Mouse (Mus musculus): ENCODE data around the gene Tmem220. TPM values are rescaled to one million over a fixed set of nuclear protein-coding genes. Genes with fewer than 3 reads are reported as not detected.

Gene Tmem220
- 1.1 and 1.2 TPM in 2 replicates for polyA plus RNA-seq (2014; fragmentation: Nextera tagmentation; extraction: Ambion mirVana)

DNA sequence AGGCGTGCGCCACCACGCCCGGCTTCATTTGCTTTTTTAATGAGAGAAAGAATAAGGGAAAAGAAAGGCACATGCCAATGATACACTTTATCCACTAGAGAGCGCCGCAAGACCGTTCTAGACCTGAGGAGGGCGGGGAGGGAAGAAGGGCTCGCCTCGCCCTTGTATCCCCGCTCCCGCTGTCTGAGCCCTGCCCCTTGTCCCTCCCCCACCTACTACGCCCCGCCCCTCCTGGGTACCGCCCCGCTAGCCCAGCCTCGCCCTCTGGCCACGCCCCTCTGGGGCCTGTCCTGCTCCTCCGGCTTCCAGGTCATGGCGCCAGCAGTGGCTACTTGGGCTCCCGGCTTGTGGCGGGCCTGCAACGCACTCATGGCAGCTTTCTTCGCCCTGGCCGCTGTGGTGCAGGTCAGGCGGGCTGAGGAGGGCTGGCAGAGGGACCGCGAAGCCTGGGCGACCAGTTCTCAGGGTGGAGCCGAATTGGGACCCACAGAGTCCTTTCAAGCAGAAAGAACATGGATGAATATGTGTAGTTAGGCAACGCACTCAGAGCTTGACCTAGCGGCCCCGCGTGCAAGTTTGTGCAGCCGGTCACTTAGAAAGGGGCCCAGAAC, at the start of gene Tmem220:
Tmem220 (plus strand) TSS at position 288 of the 611 bp plus-strand sequence.
- peak within 1 kb of the TSS; percentile 42 for H3K4me3 ChIP-seq (ENCODE audit: low read depth, low read length)
- peak; percentile 96 for ATAC-seq (replicated peaks; ENCODE audit: low FRiP score, low TSS enrichment, low read depth)
- H3K9ac ChIP-seq (ENCODE audit: low read length), result peak within 1 kb of the TSS; percentile 47
- peaks cover 8% of the 10 kb centered on the region; the same call in 1 of the 2 replicates for H3K4me1 ChIP-seq (replicated peaks; ENCODE audit: control insufficient read depth, insufficient read depth, low read length)
- no peaks in the 10 kb centered on the region for H3K27me3 ChIP-seq (replicated peaks; ENCODE audit: control insufficient read depth, insufficient read depth, low read length)
- H3K9me3 ChIP-seq (ENCODE audit: control insufficient read depth, low read length), result no peaks in the 10 kb centered on the region
- H3K36me3 ChIP-seq (ENCODE audit: control insufficient read depth, insufficient read depth, low read length), result no peaks in the 10 kb centered on the region
- no peak within 1 kb of the TSS for H3K27ac ChIP-seq (ENCODE audit: low read depth)
- under 1% methylated on average over 35 of the region's 35 CpGs for WGBS
- H3K4me2 ChIP-seq (ENCODE audit: low read length), result peak within 1 kb of the TSS; percentile 68
- DNase-seq (ENCODE audit: low spot score), result peak; percentile 96

DNA sequence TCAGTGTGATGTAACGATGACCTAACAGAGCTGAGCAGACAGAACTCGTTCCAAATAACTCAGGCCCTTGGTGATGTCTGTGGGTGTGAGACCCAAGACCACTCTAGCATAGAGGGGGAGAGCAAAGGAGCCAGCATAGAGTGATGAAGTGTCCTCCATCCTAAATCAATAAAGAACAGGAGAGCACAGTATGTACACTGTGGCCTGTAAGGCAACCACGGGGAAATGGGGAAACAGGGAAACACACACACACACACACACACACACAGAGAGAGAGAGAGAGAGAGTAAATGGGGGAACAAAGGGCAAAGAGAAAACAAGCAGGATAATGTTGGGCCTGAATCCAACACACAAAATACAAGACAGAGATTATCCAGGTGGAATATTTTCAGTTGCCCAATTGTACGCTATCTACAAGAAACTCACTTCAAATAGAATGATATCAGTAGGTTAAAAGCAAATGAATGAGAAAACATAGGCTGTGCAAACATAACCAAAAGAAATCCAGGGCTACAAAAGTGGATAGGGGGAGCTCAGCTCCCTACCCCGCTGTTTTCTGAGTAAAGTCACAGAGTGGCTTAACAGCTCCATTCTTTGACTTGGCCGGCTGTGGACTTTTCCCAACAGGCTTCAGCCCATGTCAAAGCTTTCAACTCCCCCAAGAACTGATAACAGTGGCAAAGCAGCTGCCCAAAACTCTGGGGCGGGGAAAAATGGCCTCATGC, 49.2 kb upstream of the Tmem220 start:
- Histone ChIP-seq H3K4me2 (ENCODE audit: low read length) (no peak overlapping the region), H3K4me3 (ENCODE audit: low read depth, low read length) (no peak overlapping the region), H3K27me3 (replicated peaks; ENCODE audit: control insufficient read depth, insufficient read depth, low read length) (no peaks in the 10 kb centered on the region), H3K36me3 (ENCODE audit: control insufficient read depth, insufficient read depth, low read length) (no peaks in the 10 kb centered on the region), H3K9ac (ENCODE audit: low read length) (no peak overlapping the region), H3K9me3 (ENCODE audit: control insufficient read depth, low read length) (peaks cover 10% of the 10 kb centered on the region; the same call in 1 of the 2 replicates), H3K27ac (ENCODE audit: low read depth) (no peak overlapping the region), H3K4me1 (replicated peaks; ENCODE audit: control insufficient read depth, insufficient read depth, low read length) (no peaks in the 10 kb centered on the region)
- 88% methylated on average over 7 of the region's 7 CpGs for WGBS
- DNase-seq (ENCODE audit: low spot score) (no peak), ATAC-seq (replicated peaks; ENCODE audit: low FRiP score, low TSS enrichment, low read depth) (no peak)

DNA sequence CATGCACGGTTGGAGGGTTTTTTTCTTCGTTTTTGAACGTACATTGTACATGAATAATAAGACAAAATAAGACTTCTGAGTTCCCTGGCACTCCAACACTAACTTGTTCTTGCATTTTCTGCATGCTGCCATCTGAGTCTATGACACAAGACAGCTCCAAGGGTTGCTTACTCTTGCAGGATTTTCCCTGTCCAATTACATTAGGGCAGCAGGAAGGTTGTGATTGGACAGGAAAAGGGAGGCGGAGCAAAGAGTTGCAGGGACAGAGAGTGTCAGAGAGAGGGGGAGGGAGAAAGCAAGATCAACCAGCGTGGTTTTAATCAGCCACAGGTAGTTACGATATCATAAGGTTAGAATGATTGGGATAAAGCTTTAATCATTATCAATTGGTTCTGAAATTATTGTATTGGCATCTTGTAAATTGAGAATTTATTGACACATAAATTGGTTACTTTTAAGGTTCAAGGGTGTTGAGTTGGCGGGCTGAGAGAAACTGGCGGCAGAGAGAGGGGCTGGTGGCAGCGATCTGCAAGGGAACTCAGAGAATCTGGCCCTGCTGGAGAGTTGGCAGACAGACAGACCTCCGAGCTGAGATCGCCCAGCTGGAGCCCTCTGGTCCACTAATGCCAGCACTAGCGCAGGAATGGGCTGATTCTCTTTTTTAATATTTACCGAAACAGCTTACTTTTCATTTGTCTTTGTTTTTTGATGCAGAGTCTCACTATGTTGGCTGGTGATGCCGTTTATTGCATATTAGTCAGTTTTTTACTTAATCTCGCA, 43.4 kb upstream of the Tmem220 start:
- Histone ChIP-seq H3K4me1 (replicated peaks; ENCODE audit: control insufficient read depth, insufficient read depth, low read length) (peaks cover 27% of the 10 kb centered on the region), H3K9ac (ENCODE audit: low read length) (no peak overlapping the region), H3K4me2 (ENCODE audit: low read length) (no peak overlapping the region), H3K27ac (ENCODE audit: low read depth) (no peak overlapping the region), H3K4me3 (ENCODE audit: low read depth, low read length) (no peak overlapping the region), H3K36me3 (ENCODE audit: control insufficient read depth, insufficient read depth, low read length) (no peaks in the 10 kb centered on the region), H3K27me3 (replicated peaks; ENCODE audit: control insufficient read depth, insufficient read depth, low read length) (no peaks in the 10 kb centered on the region), H3K9me3 (ENCODE audit: control insufficient read depth, low read length) (no peaks in the 10 kb centered on the region)
- WGBS, result 77% methylated on average over 15 of the region's 15 CpGs
- no peak for ATAC-seq (replicated peaks; ENCODE audit: low FRiP score, low TSS enrichment, low read depth)
- DNase-seq (ENCODE audit: low spot score), result no peak

DNA sequence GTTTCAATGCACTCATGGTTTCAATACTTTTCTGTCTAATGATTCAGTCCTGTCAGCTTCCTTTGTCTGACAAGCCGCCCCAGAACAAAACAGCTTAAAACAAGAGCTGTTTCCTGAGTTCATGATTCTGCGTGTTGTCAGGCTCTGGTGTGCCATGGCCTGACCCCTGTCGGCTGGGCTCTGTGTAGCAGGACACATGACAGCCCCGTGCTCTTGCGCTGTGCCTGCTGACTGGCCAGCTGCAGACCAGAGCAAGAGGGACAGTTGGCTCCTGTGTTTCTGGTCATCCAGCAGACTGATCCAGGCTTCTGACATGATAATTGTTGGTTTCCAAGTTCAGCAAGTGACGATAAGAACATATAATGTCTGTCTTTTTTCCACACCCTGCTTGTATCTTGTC, 42.2 kb upstream of the Tmem220 start:
- Histone ChIP-seq H3K9ac (ENCODE audit: low read length) (no peak overlapping the region), H3K9me3 (ENCODE audit: control insufficient read depth, low read length) (no peaks in the 10 kb centered on the region), H3K4me1 (replicated peaks; ENCODE audit: control insufficient read depth, insufficient read depth, low read length) (peaks cover 27% of the 10 kb centered on the region), H3K4me2 (ENCODE audit: low read length) (no peak overlapping the region), H3K36me3 (ENCODE audit: control insufficient read depth, insufficient read depth, low read length) (no peaks in the 10 kb centered on the region), H3K27me3 (replicated peaks; ENCODE audit: control insufficient read depth, insufficient read depth, low read length) (no peaks in the 10 kb centered on the region), H3K27ac (ENCODE audit: low read depth) (peak overlapping the region; percentile 60), H3K4me3 (ENCODE audit: low read depth, low read length) (no peak overlapping the region)
- WGBS, result 22% methylated on average over 6 of the region's 6 CpGs
- DNase-seq (ENCODE audit: low spot score) (peak; percentile 58), ATAC-seq (replicated peaks; ENCODE audit: low FRiP score, low TSS enrichment, low read depth) (no peak)

DNA sequence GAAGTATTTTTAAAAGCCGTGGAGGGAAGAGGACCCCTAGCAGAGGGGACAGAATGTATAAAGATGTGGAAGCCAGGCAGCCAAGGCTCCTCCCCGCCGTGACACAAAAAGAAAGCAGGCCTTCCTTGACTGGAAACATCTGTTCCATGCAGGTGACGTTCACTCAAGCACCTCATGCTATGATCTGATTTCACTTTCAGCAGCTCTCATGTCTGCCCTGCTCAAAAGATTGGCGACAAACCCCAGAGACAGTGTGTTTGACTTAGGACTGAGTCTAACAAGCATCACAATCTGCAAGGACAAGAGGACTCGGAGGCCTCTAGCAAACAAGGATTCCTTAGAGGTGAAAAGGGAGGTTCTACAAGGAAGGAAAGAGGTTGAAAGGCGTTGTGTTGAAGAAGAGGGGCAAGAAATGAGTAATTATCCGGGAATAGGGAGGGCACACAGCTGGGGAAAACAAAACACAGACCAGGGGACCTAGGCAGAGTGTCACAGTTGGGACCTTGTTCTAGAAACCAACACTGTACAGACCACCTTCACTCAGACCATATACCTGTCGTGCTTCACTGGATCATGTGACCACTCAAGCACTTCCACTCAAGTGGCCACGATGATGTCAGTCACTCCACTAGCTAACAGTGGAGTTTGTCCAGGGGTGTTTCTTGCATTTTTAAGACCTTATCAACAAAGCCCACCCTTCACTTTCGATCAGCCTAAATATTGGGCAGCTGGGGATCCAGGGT, 41.4 kb upstream of the Tmem220 start:
- 34% methylated on average over 11 of the region's 11 CpGs for WGBS
- H3K9ac ChIP-seq (ENCODE audit: low read length), result no peak overlapping the region
- ATAC-seq (replicated peaks; ENCODE audit: low FRiP score, low TSS enrichment, low read depth), result peak; percentile 42; the same call in 1 of the 2 replicates

DNA sequence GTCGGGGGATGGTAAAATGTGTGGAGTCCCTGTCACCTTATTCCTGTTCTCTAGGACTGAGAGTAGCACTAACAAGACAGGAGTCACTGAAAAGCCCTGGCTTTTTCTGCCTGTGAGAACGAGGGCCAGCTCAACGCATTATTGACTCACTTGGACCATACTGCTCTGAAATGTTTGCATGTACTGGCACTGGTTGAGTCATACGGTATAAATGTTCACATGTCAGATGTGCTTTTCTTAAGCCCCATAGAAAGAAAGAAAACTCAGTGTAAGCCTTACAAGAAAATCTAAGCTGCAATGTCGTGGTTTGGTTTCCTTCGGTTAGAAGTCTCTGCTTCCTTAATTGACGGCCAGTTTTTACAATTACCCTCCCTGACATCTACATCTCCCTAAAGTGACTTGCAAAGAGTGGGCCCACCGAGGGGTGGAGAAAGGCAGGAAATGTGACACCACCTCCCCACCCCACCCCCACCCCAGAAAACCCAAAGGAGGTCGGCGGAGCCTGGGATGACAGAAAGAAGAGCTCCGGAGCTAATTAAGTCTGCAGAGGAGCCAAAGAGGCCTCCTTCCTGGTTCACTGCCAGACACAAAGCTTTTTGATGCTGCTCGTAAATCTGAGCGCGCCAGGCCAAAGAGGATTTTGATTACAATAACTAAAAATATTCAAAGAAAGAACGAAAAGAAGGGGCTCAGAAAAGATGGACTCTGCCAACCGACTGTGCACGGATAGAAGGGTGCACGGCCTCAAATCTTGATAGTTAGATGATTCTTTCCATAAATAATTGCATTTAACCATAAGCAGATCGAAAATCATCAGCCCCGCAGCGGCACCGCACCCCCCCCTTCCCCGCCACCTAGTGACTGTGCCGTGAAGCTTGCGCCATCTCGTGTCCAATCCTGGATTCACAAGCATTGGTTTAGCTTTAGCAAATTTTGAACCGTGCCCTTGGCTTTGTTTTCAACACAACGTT, 40.5 kb upstream of the Tmem220 start:
- no peaks in the 10 kb centered on the region for H3K27me3 ChIP-seq (replicated peaks; ENCODE audit: control insufficient read depth, insufficient read depth, low read length)
- ATAC-seq (replicated peaks; ENCODE audit: low FRiP score, low TSS enrichment, low read depth) (peak; percentile 61; the same call in 1 of the 2 replicates), DNase-seq (ENCODE audit: low spot score) (peak; percentile 94)
- no peaks in the 10 kb centered on the region for H3K9me3 ChIP-seq (ENCODE audit: control insufficient read depth, low read length)
- H3K4me3 ChIP-seq (ENCODE audit: low read depth, low read length), result peak overlapping the region; percentile 39
- H3K9ac ChIP-seq (ENCODE audit: low read length), result peak overlapping the region; percentile 29
- peaks cover 27% of the 10 kb centered on the region for H3K4me1 ChIP-seq (replicated peaks; ENCODE audit: control insufficient read depth, insufficient read depth, low read length)
- no peaks in the 10 kb centered on the region for H3K36me3 ChIP-seq (ENCODE audit: control insufficient read depth, insufficient read depth, low read length)
- peak overlapping the region; percentile 60 for H3K27ac ChIP-seq (ENCODE audit: low read depth)
- peak overlapping the region; percentile 68 for H3K4me2 ChIP-seq (ENCODE audit: low read length)
- 5% methylated on average over 28 of the region's 28 CpGs for WGBS

More for the DNA sequence above, 41.4 kb upstream of the Tmem220 start:
- Histone ChIP-seq H3K36me3 (ENCODE audit: control insufficient read depth, insufficient read depth, low read length) (no peaks in the 10 kb centered on the region), H3K9me3 (ENCODE audit: control insufficient read depth, low read length) (no peaks in the 10 kb centered on the region), H3K4me3 (ENCODE audit: low read depth, low read length) (no peak overlapping the region), H3K4me1 (replicated peaks; ENCODE audit: control insufficient read depth, insufficient read depth, low read length) (peaks cover 27% of the 10 kb centered on the region), H3K4me2 (ENCODE audit: low read length) (no peak overlapping the region), H3K27ac (ENCODE audit: low read depth) (peak overlapping the region; percentile 60), H3K27me3 (replicated peaks; ENCODE audit: control insufficient read depth, insufficient read depth, low read length) (no peaks in the 10 kb centered on the region)
- DNase-seq (ENCODE audit: low spot score), result peak; percentile 66

DNA sequence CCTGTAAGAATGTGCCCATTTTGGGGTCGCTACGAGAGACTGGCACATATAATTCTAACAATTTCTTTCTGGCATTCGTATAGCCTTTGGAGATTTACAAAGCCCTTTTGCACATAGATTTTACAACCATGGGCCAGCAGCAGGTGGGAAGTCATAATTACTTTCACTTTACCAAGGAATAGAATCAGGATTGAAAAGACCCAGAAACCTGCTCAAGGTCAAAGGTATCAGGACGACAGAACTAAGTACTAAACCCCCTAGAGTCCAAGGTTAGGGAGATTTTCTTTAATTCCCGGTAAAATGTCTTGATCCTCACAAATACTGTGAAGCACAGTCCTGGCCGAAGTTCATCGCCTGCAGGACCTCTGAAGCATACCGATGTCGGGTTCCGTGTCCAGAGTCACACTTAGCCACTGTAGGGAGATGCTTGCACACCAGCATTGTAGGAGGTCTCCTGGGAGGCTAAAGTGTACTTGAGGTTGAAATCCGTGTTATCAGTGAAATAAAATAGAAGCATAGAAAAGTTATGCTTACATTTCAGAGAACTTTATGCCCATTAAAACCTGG, 39.7 kb upstream of the Tmem220 start:
- no peak for DNase-seq (ENCODE audit: low spot score)
- Histone ChIP-seq H3K4me3 (ENCODE audit: low read depth, low read length) (peak overlapping the region; percentile 39), H3K4me1 (replicated peaks; ENCODE audit: control insufficient read depth, insufficient read depth, low read length) (peaks cover 27% of the 10 kb centered on the region), H3K27ac (ENCODE audit: low read depth) (peak overlapping the region; percentile 60), H3K9me3 (ENCODE audit: control insufficient read depth, low read length) (no peaks in the 10 kb centered on the region), H3K36me3 (ENCODE audit: control insufficient read depth, insufficient read depth, low read length) (no peaks in the 10 kb centered on the region), H3K27me3 (replicated peaks; ENCODE audit: control insufficient read depth, insufficient read depth, low read length) (no peaks in the 10 kb centered on the region), H3K4me2 (ENCODE audit: low read length) (peak overlapping the region; percentile 68), H3K9ac (ENCODE audit: low read length) (peak overlapping the region; percentile 29)
- WGBS, result 23% methylated on average over 11 of the region's 11 CpGs
- ATAC-seq (replicated peaks; ENCODE audit: low FRiP score, low TSS enrichment, low read depth), result no peak

All from intestine, embryonic 14.5 days (tissue).